Mouse (Mus musculus): Measurements from ENCODE around the gene Gbf1.
"Not testable (repeated sequence)": the region's sequence is repeated elsewhere in the genome, so short reads cannot be mapped to it uniquely, and the experiment has no call there.

Gene Gbf1

DNA sequence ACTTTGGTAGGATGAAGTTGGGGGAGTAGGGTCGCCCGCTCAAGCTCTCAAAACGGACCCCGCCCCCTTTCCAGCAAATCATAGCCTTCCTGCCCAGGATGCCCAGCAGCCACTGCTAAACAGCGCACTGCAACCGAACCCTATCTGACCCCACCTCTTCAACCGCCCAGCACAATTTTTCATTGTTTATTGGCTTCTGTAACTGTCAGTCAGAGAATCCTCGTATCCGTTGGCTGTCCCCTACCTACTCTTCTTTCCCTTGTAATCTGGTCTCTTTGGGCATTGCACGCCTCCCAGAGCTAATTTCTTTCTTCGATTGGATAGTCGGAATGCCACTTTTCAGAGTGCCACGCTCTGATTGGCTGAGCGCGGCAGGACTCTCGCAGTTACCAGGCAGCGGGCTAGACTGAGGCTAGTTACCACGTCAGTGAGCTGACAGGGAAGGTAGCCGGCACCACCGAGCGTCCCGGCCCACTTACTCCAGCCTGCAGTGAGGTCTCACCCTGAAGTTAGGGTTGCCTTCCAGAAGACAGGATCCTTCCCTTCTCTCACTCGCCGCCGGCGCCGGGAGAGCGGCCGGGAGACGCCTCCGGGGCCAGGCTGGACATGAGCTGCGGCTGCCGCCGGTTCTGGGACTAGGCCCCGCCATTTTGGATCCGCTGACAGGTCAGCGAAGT lies at the start of gene Gbf1:
Gene Gbf1 (plus strand): TSS at position 383 of the 677 bp plus-strand sequence.
- DNase-seq (ENCODE audit: extremely low read depth, low read depth): peak; percentile 100

DNA sequence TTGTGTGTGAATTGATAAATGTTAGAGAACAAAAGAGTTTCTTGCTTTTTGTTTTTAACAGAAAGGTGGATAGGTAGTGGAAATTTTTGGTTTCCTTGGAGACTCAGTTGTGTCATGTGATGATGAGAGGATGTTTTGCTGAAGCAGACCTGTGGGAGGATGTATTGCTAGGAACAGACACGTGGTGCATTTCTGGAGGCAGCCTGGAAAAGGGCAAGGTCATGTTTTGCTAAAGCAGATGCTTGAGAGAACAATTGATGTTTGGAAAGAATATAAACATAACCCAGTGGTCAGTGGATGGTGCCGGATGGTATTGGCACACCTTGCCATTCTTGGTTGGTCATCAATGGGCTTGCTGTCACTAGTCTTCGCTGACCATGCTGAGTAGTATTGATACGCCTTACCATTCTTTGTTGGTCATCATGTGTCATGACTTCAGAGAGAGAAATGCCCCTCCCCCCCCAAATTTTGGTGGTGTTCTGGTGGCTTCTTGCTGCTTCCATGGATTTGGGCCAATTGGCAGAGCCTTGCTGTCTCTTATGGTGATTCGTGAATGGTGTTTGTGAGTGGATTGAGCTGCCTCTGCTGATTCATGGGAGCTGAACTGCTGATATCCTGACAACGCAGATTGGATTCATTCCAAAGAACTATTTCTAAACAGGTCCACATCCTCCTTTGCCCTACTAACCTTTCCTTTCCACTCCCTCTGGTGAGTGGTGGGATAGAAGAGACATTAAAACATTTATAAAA lies 48.7 kb upstream of the Gbf1 start:
- DNase-seq (ENCODE audit: extremely low read depth, low read depth): no peak

DNA sequence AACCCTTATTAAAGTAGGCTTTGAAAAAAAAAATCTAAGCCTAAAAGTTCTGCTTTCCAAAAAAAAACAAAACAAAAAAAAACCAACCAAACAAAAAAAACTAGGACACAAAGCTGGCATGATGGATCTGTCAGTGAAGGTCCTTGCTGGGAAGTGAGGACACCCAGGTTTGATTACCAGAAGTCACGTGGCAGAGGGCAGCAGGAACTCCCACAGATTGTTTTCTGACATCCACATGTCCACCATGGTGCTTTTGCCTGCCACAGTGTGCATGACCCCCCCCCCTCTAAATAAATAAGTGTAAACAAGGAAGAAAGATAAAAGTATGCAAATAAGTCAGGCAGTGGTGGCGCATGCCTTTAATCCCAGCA lies 48.1 kb upstream of the Gbf1 start:
- DNase-seq (ENCODE audit: extremely low read depth, low read depth): no peak

DNA sequence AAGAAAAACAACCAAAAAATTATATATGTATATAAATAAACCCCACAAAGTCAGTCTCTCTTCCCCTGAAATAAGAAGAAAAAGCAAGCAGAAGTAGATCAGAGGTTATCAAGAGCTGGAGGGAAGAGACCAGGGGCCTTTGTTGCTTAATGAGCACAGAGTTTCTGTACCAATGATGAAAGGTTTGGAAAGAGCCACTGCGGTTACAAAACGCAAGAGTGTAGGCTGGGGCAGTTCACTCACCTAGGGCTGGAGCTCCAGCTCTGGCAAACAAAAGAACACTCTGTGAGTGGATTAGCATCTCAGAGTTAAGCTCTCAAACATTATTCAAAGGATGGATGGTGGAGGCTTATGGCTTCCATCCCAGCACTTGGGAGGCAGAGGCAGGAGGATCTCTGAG lies 42.1 kb upstream of the Gbf1 start:
- DNase-seq (ENCODE audit: extremely low read depth, low read depth): no peak

DNA sequence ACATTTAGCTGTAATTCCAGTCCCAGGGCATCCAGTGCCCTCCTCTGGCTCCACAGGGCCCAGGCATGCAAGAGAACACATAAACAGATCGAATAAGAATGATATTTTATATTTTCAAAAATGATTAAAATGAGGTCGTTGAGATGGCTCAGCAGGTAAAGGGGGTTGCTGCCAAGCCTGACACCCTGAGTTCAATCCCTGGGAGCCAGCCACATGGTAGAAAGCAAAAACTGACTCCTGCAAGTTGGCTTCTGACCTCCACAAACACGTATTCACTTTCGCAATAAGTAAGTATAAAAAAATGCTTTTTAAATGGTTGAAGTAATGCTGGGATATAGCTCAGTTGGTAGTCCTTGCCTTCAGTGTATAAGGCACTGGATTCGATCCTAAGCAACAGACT lies 41.5 kb upstream of the Gbf1 start:
- no peak for DNase-seq (ENCODE audit: extremely low read depth, low read depth)

DNA sequence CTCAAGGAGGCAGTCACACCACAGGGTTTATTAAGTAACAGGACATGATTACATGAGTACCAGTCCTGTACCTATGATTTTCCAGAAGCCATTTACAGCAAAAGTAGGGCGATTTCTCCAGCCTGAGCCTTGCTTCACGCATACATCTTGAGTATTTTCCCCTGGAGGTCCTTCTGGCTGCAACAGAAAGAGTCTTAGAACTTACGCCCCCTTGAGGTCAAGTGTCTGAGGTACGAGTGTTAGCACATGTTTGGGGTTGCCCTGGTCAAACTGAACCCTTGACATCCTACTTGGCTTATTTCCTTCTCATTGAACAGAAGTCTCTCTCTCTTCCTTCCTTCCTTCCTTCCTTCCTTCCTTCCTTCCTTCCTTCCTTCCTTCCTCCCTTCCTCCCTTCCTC lies 37.7 kb upstream of the Gbf1 start:
- no peak for DNase-seq (ENCODE audit: extremely low read depth, low read depth)

DNA sequence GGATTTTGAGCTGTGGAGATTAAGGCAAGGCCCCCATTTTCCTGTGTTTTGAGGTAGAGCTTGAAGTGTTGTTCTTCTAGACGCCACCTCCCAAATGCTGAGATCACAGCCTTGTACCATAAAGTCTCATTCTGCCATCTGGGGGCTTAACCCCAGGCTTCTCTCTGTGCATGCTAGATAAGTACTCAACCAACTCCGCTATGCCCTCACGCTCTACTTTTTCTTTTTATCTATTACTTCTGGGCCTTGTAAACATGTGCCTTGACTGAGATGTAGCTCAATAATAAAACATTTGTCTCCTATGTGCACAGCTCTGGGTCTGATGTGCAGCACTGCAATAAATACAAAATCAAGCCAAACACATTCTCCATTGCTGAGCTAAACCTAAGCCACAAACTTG lies 32.9 kb upstream of the Gbf1 start:
- peak; percentile 71 for DNase-seq (ENCODE audit: extremely low read depth, low read depth)

DNA sequence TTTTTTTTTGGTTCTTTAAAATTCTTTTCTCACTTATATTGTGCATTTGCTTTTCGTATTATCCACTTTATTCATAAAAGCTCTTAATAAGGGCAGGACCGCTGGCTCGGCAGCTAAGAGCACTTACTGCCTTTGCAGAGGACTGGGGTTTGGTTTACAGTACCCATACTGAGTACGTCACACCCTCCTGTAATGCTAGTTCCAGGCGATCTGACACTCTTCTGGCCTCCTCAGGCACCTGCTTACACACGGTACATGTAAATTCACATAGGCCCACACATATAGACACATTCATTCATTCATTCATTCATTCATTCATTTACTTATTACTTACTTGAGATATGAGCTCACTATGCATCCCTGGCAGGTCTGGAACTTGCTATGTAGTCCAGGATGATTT lies 31.4 kb upstream of the Gbf1 start:
- no peak for DNase-seq (ENCODE audit: extremely low read depth, low read depth)

DNA sequence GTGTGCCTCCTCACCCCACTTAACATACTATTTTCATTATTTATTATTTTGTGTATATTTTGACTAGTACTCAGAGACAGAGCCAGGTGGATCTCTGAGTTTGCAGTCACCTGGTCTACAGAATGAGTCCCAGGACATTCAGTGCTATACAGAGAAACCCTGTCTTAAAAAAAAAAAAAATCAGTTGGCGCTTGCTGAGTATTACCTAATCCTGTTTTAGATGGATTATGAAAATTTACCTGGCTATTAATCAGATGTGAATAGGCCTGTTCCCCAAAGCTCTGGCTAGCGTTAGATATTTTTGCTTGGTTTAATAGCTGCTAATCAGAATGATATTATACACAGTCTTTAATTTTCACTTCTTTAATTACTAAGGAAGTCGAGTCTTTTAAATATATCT lies 28.4 kb upstream of the Gbf1 start:
- DNase-seq (ENCODE audit: extremely low read depth, low read depth): no peak

DNA sequence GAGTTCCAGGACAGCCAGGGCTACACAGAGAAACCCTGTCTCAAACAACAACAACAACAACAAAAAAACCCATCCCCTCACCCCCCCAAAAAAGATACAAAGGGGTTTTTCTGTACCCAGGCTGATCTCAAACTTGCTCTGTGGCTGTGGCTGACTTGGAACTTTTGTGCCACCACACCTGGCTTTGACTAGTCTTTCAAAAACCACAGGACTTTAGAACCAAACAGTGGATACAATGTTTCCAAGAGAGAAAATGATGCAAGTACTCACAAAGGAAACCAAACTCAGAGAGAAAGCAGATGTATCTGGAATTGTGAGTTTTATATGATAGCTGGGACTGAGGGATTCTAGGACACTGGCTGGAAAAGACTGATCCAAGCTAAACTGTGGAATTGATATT lies 27.7 kb upstream of the Gbf1 start:
- DNase-seq (ENCODE audit: extremely low read depth, low read depth): no peak

DNA sequence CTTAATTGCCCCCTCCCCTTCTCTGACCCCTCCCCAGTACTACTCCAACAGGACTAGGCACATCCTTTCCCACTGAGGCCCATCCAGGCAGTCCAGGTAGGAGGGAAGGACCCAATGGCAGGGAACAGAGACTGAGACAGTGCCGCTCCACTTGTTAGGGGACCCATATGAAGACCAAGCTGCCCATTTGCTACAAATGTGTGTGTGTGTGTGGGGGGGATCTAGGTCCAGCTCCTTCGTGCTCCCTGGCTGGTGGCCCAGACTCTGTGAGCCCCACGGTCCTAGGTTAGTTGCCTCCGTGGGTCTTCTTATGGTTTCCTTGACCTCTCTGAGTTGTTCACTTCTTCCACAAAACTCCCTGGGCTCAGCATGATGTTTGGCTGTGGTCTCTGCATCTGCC lies 26.0 kb upstream of the Gbf1 start:
- no peak for DNase-seq (ENCODE audit: extremely low read depth, low read depth)

DNA sequence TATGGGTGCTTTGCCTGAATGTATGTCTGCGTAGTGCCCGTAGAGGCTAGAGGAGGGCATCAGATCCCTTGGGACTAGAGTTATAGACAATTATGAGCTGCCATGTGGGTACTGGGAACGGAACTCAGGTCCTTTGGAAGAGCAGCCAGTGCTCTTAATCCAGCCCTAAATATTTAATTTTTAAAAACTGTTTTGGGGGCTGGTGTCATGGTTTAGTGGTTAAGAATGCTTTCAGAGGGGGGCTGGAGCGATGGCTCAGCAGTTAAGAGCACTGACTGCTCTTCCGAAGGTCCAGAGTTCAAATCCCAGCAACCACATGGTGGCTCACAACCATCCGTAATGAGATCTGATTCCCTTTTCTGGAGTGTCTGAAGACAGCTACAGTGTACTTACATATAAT lies 22.6 kb upstream of the Gbf1 start:
- DNase-seq (ENCODE audit: extremely low read depth, low read depth): not testable (repeated sequence)

DNA sequence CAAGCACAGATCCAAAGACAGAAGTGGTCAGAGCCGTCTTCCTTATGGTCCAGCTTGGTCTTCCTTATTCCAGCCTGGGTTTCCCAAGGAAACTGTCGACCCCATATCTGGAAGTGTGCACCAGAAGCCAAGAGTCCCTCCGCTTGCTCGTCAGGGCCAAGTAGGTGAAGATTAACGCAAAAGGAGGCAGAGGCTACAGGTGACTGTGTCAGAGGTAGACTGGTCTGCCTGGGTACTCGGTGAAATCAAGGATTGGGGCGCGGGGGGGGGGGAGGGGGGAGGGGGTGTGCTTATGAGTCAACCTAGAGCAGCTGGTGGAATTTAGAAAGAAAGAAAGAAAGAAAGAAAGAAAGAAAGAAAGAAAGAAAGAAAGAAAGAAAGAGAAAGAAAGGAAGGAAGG lies 21.0 kb upstream of the Gbf1 start:
- no peak for DNase-seq (ENCODE audit: extremely low read depth, low read depth)

DNA sequence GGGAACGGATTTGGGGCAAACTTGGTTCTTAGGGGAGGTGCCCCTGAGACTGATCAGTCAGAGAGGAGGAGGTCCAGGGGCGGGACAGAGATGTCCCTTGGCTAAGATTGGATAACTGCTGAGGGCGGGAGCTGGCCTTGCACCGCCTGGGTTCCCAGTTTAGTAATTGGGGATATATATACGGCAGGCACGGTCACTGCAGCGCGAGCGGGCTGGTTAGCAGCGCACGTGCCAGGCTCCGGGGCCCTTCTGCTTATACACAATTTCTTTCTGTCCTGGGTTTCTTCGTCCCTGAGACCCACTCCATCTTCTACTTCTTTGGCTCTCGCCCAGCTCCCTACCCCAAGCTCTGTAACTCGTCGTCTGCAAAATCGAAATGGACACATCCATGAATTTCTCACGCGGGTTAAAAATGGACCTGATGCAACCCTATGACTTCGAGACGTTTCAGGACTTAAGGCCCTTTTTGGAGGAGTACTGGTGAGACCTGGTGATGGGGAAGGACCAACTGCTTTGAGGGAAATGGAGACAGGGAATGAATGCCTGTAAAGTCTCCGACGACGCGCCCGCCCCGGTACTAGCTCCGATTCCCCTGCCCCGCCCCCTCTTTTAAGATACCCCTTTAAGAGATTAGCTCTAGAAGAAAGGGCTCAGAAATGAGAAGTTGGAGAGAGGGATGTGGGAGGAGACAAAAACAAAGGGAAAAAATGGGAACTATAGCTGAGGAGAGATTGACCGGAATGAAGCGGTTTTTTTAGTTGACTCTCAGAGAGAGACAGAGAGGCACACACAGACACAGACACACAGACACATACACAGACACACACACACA lies 20.4 kb upstream of the Gbf1 start, which contains the start of gene Elovl3:
Gene Elovl3 (plus strand): TSS at position 204 of the 832 bp plus-strand sequence.
- DNase-seq (ENCODE audit: extremely low read depth, low read depth): peak; percentile 93

DNA sequence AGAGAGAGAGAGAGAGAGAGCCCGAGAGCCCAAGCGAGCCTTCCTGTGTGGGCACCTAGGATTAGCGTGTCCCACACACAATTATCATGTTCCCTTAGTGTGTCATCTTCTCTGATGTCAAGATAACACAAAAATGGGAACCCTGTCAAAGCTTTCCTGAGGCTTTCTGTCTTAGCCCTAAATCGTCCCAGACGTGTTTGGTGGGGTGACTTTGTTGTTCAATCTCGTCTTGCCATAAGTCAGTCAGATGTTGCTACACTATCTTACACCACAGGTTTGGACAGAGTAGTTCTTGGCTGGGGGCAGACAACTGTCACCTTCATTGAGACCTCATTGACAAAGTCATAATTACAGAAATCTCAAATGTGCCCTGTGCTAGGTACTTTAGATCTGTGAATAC lies 19.7 kb upstream of the Gbf1 start:
- DNase-seq (ENCODE audit: extremely low read depth, low read depth): no peak

DNA sequence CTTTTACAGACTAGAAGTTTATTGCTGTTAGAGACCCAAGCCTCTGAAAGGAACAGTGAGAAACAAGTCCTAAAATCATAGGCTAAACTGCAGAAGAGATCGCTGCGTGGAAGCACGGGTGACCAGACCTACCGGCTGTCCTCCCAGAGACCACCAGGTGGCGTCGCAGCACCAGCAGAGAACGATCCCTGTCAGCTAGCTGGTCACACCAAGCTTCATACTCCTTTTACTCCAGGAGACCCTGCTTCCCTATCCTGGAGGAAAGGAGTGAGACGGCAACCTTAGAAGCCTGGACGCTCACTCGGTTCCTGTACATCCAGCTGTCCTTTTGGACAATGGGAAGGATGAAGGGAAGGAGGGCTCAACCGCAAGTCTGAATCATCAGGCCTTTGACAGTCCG lies 17.0 kb upstream of the Gbf1 start:
- DNase-seq (ENCODE audit: extremely low read depth, low read depth): peak; percentile 81

DNA sequence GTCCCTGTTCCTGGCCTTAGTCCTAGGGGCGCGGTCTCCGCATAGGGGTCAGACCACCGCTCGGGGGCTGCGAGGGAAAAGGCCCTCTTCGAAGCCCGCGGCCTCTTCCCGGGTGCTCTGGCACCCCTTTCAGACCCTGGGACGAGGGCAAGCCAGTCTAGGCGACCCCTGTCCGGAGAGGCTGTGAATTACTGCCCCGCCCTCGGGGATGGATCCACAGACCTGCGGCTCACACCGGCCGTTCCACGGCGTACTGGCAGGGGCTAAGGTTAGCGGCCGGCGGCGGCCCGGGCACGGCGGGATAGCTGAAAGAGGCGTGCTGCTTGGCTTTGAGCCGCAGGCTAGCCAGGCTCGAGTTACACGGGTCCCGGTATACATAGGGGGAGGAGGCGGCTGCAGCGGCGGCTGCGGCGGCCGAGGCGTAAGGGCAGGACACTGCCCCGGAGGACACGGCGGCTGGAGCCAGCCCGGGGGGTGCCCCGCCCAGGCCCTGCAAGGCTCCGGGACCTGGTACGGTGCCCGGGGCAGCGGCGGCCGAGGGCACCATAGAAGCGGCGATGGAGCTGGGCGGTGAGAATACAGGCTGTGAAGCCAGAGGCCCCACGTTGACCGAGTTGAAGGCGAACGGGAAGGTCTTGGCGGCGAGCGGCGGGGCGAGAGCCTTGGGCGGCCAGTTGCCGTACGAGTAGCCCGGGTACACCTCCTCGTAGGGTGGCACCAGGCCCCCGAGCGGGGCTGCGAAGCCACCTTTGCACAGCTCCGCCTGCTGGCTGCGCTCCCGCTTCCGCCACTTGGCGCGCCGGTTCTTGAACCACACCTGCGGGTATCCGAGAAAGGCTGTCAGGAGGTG lies 16.3 kb upstream of the Gbf1 start:
- no peak for DNase-seq (ENCODE audit: extremely low read depth, low read depth)

DNA sequence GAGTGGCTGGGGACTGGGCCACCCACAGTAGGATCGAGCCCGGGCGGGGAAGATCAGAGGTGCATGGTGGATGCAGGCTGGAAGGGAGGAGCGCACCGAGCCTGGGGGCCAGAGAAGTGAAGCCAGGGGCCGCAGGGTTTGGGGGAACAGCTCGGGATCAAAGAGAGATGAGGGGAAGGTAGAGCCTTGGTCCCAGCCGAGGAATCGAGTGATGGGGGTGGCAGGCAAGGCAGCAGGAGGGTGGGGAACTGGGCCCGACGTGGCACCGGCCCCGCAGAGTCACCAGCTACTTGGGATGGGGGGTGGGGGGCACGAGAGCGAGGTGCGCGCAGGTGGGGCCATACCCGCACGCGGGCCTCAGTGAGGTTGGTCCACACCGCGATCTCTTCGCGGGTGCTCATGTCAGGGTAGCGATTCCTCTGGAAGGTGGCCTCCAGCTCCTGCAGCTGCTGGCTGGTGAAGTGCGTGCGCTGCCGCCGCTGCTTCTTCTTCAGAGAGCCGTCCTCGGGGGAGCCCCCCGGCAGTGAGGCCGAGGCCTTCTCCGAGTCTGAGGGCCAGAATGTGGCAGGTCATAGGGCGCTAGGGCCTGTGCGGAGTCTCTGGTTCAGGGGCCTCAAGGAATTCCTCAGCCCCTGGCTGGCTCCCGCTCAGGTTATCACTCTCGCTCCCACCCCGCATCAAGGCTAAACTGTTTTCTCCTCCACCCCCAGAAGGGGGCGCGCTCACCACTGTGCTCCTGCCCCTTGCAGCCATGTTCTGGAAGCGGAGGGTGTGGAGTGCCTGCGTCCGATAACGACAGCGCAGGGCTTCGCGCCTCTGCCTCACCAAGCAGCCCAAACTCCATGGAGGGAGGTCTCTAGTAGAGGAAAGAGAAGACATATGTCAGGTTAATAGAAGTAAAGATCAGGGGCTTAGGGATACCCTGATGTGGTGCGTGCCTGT lies 15.4 kb upstream of the Gbf1 start:
- DNase-seq (ENCODE audit: extremely low read depth, low read depth): peak; percentile 84

DNA sequence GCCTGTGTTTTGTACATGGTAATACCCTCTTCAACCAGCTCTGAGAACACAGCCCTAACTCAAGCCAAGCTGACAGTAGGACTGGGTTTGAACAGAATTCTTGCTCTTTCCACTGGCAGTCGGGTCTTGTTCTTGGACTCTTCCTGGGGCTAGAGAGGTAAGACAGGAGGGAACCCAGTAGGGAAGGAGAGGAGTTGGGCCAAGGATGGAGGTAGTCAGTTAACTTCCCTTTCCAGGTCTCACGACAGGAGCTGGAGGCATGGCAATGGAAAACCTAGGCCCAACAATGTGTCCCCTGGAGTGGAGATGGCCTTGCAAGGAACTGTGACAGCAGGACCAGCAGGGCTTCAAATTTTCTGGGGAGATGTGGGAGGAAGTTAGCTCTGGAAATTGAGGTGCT lies 12.0 kb upstream of the Gbf1 start:
- no peak for DNase-seq (ENCODE audit: extremely low read depth, low read depth)

DNA sequence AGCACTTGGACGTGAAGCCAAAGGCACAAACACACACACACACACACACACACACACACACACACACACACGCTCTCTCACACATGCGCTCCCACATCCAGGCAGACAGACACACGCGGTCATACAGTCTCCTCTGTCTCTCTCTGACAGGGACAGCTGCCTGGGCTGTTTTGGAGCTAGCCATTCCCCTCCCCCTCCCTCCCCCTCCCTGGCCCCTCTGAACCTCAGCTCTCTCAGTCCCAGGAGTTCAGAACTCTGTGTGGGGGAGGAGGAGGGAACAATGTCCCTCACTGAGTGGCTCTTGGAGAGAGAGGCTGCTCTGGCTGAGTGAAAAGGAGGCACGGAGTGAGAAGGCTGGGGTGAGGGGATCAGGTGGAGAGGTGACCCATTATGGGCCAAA lies 11.2 kb upstream of the Gbf1 start:
- DNase-seq (ENCODE audit: extremely low read depth, low read depth): no peak
